Mouse (Mus musculus): ENCODE measurements around the gene Hbb-bh2. TPM values are rescaled to one million over a fixed set of nuclear protein-coding genes. Genes with fewer than 3 reads are reported as not detected.
"Not testable (repeated sequence)": the region's sequence is repeated elsewhere in the genome, so short reads cannot be mapped to it uniquely, and the experiment has no call there.

Gene Hbb-bh2
- polyA plus RNA-seq, 1 experiment, result not detected

GRCm38 (mm10) chr7:103811223-103811845 is 29.0 kb downstream of the Hbb-bh2 start:
- H3K4me1 ChIP-seq (ENCODE audit: control insufficient read depth, insufficient read depth, low read length), result no peaks in the 10 kb centered on the region
- no peak overlapping the region for H3K27ac ChIP-seq (ENCODE audit: control insufficient read depth, insufficient read depth, low read depth, low read length)
- TF ChIP-seq POLR2A (IDR thresholded peaks at IDR 0.05; ENCODE audit: control insufficient read depth, low read depth, low read length), result no peak
- no peak for TF ChIP-seq CTCF (IDR thresholded peaks at IDR 0.05; ENCODE audit: control insufficient read depth, insufficient read depth, insufficient replicate concordance, low read depth, low read length)
- H3K4me3 ChIP-seq (ENCODE audit: control insufficient read depth, low read depth, low read length), result no peak overlapping the region
- no peaks in the 10 kb centered on the region for H3K36me3 ChIP-seq (ENCODE audit: control insufficient read depth, insufficient read depth, low read length)
- H3K27me3 ChIP-seq (ENCODE audit: control insufficient read depth, insufficient read depth, low read length), result no peaks in the 10 kb centered on the region

- H3K4me1 ChIP-seq (ENCODE audit: control insufficient read depth, insufficient read depth, low read length), result no peaks in the 10 kb centered on the region
- no peak overlapping the region for H3K27ac ChIP-seq (ENCODE audit: control insufficient read depth, insufficient read depth, low read depth, low read length)
- TF ChIP-seq POLR2A (IDR thresholded peaks at IDR 0.05; ENCODE audit: control insufficient read depth, low read depth, low read length) (no peak), CTCF (IDR thresholded peaks at IDR 0.05; ENCODE audit: control insufficient read depth, insufficient read depth, insufficient replicate concordance, low read depth, low read length) (no peak)
These were observed 29.6 kb downstream of the Hbb-bh2 start for GRCm38 (mm10) chr7:103810746-103811145.

GRCm38 (mm10) chr7:103810296-103810695 is 30.0 kb downstream of the Hbb-bh2 start:
- TF ChIP-seq CTCF (IDR thresholded peaks at IDR 0.05; ENCODE audit: control insufficient read depth, insufficient read depth, insufficient replicate concordance, low read depth, low read length) (no peak), POLR2A (IDR thresholded peaks at IDR 0.05; ENCODE audit: control insufficient read depth, low read depth, low read length) (no peak)
- no peaks in the 10 kb centered on the region for H3K36me3 ChIP-seq (ENCODE audit: control insufficient read depth, insufficient read depth, low read length)
- no peaks in the 10 kb centered on the region for H3K4me1 ChIP-seq (ENCODE audit: control insufficient read depth, insufficient read depth, low read length)
- H3K27me3 ChIP-seq (ENCODE audit: control insufficient read depth, insufficient read depth, low read length), result no peaks in the 10 kb centered on the region
- no peak overlapping the region for H3K27ac ChIP-seq (ENCODE audit: control insufficient read depth, insufficient read depth, low read depth, low read length)
- H3K4me3 ChIP-seq (ENCODE audit: control insufficient read depth, low read depth, low read length), result no peak overlapping the region

More at GRCm38 (mm10) chr7:103810746-103811145, 29.6 kb downstream of the Hbb-bh2 start:
- Histone ChIP-seq H3K4me3 (ENCODE audit: control insufficient read depth, low read depth, low read length) (no peak overlapping the region), H3K27me3 (ENCODE audit: control insufficient read depth, insufficient read depth, low read length) (no peaks in the 10 kb centered on the region), H3K36me3 (ENCODE audit: control insufficient read depth, insufficient read depth, low read length) (no peaks in the 10 kb centered on the region)

GRCm38 (mm10) chr7:103809801-103810155 is 30.5 kb downstream of the Hbb-bh2 start:
- no peak overlapping the region for H3K4me3 ChIP-seq (ENCODE audit: control insufficient read depth, low read depth, low read length)
- TF ChIP-seq POLR2A (IDR thresholded peaks at IDR 0.05; ENCODE audit: control insufficient read depth, low read depth, low read length) (no peak), CTCF (IDR thresholded peaks at IDR 0.05; ENCODE audit: control insufficient read depth, insufficient read depth, insufficient replicate concordance, low read depth, low read length) (no peak)
- H3K27ac ChIP-seq (ENCODE audit: control insufficient read depth, insufficient read depth, low read depth, low read length), result no peak overlapping the region
- no peaks in the 10 kb centered on the region for H3K27me3 ChIP-seq (ENCODE audit: control insufficient read depth, insufficient read depth, low read length)
- no peaks in the 10 kb centered on the region for H3K36me3 ChIP-seq (ENCODE audit: control insufficient read depth, insufficient read depth, low read length)
- no peaks in the 10 kb centered on the region for H3K4me1 ChIP-seq (ENCODE audit: control insufficient read depth, insufficient read depth, low read length)

GRCm38 (mm10) chr7:103808971-103809800 is 31.1 kb downstream of the Hbb-bh2 start:
- H3K27me3 ChIP-seq (ENCODE audit: control insufficient read depth, insufficient read depth, low read length), result no peaks in the 10 kb centered on the region
- no peaks in the 10 kb centered on the region for H3K36me3 ChIP-seq (ENCODE audit: control insufficient read depth, insufficient read depth, low read length)
- no peak overlapping the region for H3K4me3 ChIP-seq (ENCODE audit: control insufficient read depth, low read depth, low read length)
- no peak for TF ChIP-seq POLR2A (IDR thresholded peaks at IDR 0.05; ENCODE audit: control insufficient read depth, low read depth, low read length)
- TF ChIP-seq CTCF (IDR thresholded peaks at IDR 0.05; ENCODE audit: control insufficient read depth, insufficient read depth, insufficient replicate concordance, low read depth, low read length), result no peak
- H3K4me1 ChIP-seq (ENCODE audit: control insufficient read depth, insufficient read depth, low read length), result no peaks in the 10 kb centered on the region
- no peak overlapping the region for H3K27ac ChIP-seq (ENCODE audit: control insufficient read depth, insufficient read depth, low read depth, low read length)

GRCm38 (mm10) chr7:103808120-103808519 is 32.2 kb downstream of the Hbb-bh2 start:
- not testable (repeated sequence) for H3K36me3 ChIP-seq (ENCODE audit: control insufficient read depth, insufficient read depth, low read length); H3K4me1 ChIP-seq (ENCODE audit: control insufficient read depth, insufficient read depth, low read length); H3K27me3 ChIP-seq (ENCODE audit: control insufficient read depth, insufficient read depth, low read length); H3K4me3 ChIP-seq (ENCODE audit: control insufficient read depth, low read depth, low read length); H3K27ac ChIP-seq (ENCODE audit: control insufficient read depth, insufficient read depth, low read depth, low read length)

GRCm38 (mm10) chr7:103806856-103807255 is 33.5 kb downstream of the Hbb-bh2 start:
- Histone ChIP-seq H3K4me3 (ENCODE audit: control insufficient read depth, low read depth, low read length) (no peak overlapping the region), H3K27me3 (ENCODE audit: control insufficient read depth, insufficient read depth, low read length) (no peaks in the 10 kb centered on the region), H3K27ac (ENCODE audit: control insufficient read depth, insufficient read depth, low read depth, low read length) (no peak overlapping the region), H3K4me1 (ENCODE audit: control insufficient read depth, insufficient read depth, low read length) (no peaks in the 10 kb centered on the region), H3K36me3 (ENCODE audit: control insufficient read depth, insufficient read depth, low read length) (no peaks in the 10 kb centered on the region)
- TF ChIP-seq CTCF (IDR thresholded peaks at IDR 0.05; ENCODE audit: control insufficient read depth, insufficient read depth, insufficient replicate concordance, low read depth, low read length), result peak; percentile 15; the same call in 1 of the 2 replicates
- TF ChIP-seq POLR2A (IDR thresholded peaks at IDR 0.05; ENCODE audit: control insufficient read depth, low read depth, low read length), result no peak
